Mouse (Mus musculus): Measurements from ENCODE around the gene Ppp2r5a.
"Not testable (repeated sequence)": the region's sequence is repeated elsewhere in the genome, so short reads cannot be mapped to it uniquely, and the experiment has no call there.

Gene Ppp2r5a

GRCm38 (mm10) chr1:191403074-191403473 lies at the start of gene Ppp2r5a:
Ppp2r5a (minus strand) TSS chr1:191403272.
- no peak for DNase-seq (ENCODE audit: low read depth, low spot score)

- no peak for DNase-seq (ENCODE audit: low read depth, low spot score)
Observed at GRCm38 (mm10) chr1:191450614-191451013, 47.5 kb upstream of the Ppp2r5a start.

GRCm38 (mm10) chr1:191449537-191449936 lies 46.5 kb upstream of the Ppp2r5a start:
- no peak for DNase-seq (ENCODE audit: low read depth, low spot score)

- DNase-seq (ENCODE audit: low read depth, low spot score): no peak
Observed at GRCm38 (mm10) chr1:191447391-191448016, 44.4 kb upstream of the Ppp2r5a start.

- no peak for DNase-seq (ENCODE audit: low read depth, low spot score)
Observed at GRCm38 (mm10) chr1:191446307-191446706, 43.2 kb upstream of the Ppp2r5a start.

- DNase-seq (ENCODE audit: low read depth, low spot score): no peak
Observed at GRCm38 (mm10) chr1:191445831-191446258, 42.8 kb upstream of the Ppp2r5a start.

GRCm38 (mm10) chr1:191445401-191445800 lies 42.3 kb upstream of the Ppp2r5a start:
- DNase-seq (ENCODE audit: low read depth, low spot score): no peak

- no peak for DNase-seq (ENCODE audit: low read depth, low spot score)
Observed at GRCm38 (mm10) chr1:191444467-191444866, 41.4 kb upstream of the Ppp2r5a start.

GRCm38 (mm10) chr1:191439011-191439410 lies 35.9 kb upstream of the Ppp2r5a start:
- no peak for DNase-seq (ENCODE audit: low read depth, low spot score)

GRCm38 (mm10) chr1:191438546-191438945 lies 35.5 kb upstream of the Ppp2r5a start:
- no peak for DNase-seq (ENCODE audit: low read depth, low spot score)

- no peak for DNase-seq (ENCODE audit: low read depth, low spot score)
Observed at GRCm38 (mm10) chr1:191436647-191437046, 33.6 kb upstream of the Ppp2r5a start.

GRCm38 (mm10) chr1:191435359-191435758 lies 32.3 kb upstream of the Ppp2r5a start:
- no peak for DNase-seq (ENCODE audit: low read depth, low spot score)

GRCm38 (mm10) chr1:191432531-191432930 lies 29.5 kb upstream of the Ppp2r5a start:
- DNase-seq (ENCODE audit: low read depth, low spot score): no peak

- DNase-seq (ENCODE audit: low read depth, low spot score): no peak
Observed at GRCm38 (mm10) chr1:191432023-191432422, 29.0 kb upstream of the Ppp2r5a start.

- DNase-seq (ENCODE audit: low read depth, low spot score): no peak
Observed at GRCm38 (mm10) chr1:191430121-191430520, 27.0 kb upstream of the Ppp2r5a start.

- no peak for DNase-seq (ENCODE audit: low read depth, low spot score)
Observed at GRCm38 (mm10) chr1:191425884-191426283, 22.8 kb upstream of the Ppp2r5a start.

GRCm38 (mm10) chr1:191423201-191423600 lies 20.1 kb upstream of the Ppp2r5a start:
- no peak for DNase-seq (ENCODE audit: low read depth, low spot score)

GRCm38 (mm10) chr1:191422714-191423113 lies 19.6 kb upstream of the Ppp2r5a start:
- not testable (repeated sequence) for DNase-seq (ENCODE audit: low read depth, low spot score)

- no peak for DNase-seq (ENCODE audit: low read depth, low spot score)
Observed at GRCm38 (mm10) chr1:191422164-191422563, 19.1 kb upstream of the Ppp2r5a start.

GRCm38 (mm10) chr1:191421426-191421999 lies 18.4 kb upstream of the Ppp2r5a start:
- no peak for DNase-seq (ENCODE audit: low read depth, low spot score)

GRCm38 (mm10) chr1:191420930-191421404 lies 17.9 kb upstream of the Ppp2r5a start:
- no peak for DNase-seq (ENCODE audit: low read depth, low spot score)

- DNase-seq (ENCODE audit: low read depth, low spot score): no peak
Observed at GRCm38 (mm10) chr1:191419991-191420751, 17.1 kb upstream of the Ppp2r5a start.

GRCm38 (mm10) chr1:191419421-191419820 lies 16.3 kb upstream of the Ppp2r5a start:
- DNase-seq (ENCODE audit: low read depth, low spot score): no peak
